Mouse (Mus musculus) liver, embryonic 14 days (tissue): ENCODE results near the gene Mroh9. TPM values are rescaled to one million over a fixed set of nuclear protein-coding genes. Genes with fewer than 3 reads are reported as not detected.

Source experiments
- polyA plus RNA-seq: library from polyadenylated mRNA; depleted of rRNA; stranded (reverse); fragments of >200 nt; gene quantifications from 2 replicates; pipeline ENCODE4 v1.2.3, GENCODE M21; 2012; rRNA removed

The Mroh9 gene
- polyA plus RNA-seq, result not detected in 2 replicates

DNA sequence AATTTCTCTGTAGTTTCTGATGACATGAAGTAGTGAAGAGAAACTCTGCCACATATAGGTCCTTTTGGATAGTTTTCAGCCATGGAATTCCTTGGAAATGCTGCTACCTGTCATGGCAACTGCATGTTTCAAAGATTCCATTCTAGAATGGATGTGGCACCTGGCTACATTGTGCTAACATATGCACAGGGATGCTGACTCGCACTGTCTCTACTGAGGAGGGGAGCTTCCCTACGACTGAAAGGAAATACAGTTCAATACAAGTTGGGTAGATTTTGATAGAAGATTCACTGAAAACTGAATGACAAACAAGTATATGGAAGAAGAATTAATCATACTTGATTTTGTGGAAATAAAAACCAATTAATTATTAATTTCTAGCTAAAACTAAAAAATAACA lies at the start of gene Mroh9:
Gene Mroh9 (minus strand): TSS at position 101 of the 400 bp plus-strand sequence.

DNA sequence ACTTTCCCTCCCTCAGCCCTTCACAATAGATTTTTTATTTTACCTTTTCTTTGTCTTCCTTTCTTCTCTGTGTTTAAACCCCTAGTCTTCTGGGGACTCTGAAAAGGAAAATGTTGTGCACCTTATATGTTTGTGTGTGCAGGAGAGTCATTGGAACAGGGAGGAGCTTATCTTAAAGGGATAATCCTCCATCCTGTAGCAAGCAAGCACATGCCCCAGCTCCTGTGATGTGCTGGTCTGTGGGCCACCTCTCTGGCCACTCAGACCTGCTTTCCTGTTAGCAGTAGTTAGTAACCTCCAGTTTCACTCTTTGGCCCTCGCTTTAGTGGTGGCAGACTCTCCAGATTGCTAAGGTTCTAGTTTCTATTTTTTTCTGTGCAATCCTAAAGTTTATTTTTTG lies 101.0 kb downstream of the Mroh9 start, which contains the start of gene Fmo3:
Gene Fmo3 (minus strand): TSS at position 101 of the 400 bp plus-strand sequence.

Other genes with a start within 250 kb of the Mroh9 start
- gene Fmo1, start 219.1 kb downstream of the Mroh9 start, polyA plus RNA-seq, result 12.7 and 14.3 TPM in 2 replicates
- 0.06 and 0.11 TPM in 2 replicates for gene Fmo2, start 186.9 kb downstream of the Mroh9 start, polyA plus RNA-seq
- gene Fmo6, start 148.2 kb downstream of the Mroh9 start, polyA plus RNA-seq, result not detected in 2 replicates
- gene Fmo3, start 101.1 kb downstream of the Mroh9 start, polyA plus RNA-seq, result not detected in 2 replicates
- 0.07 and 0.32 TPM in 2 replicates for gene Prrx1, start 228.0 kb upstream of the Mroh9 start, polyA plus RNA-seq